Mouse (Mus musculus) neural tube, embryonic 12.5 days (tissue): ENCODE measurements at regions not wholly inside any gene's neighbourhood (a gene's known extent, or its start where the extent isn't known, plus 50 kb on each side); places are given as distances from the start of the nearest gene placed in this dataset.

ENCODE experiments used
- ATAC-seq: fragments of 200-750 bp; cut with Nextera tagmentation; 2 replicates; pipeline ENCODE4 v1.8.0; 2017; ENCODE audit warnings: low read depth, mild to moderate bottlenecking, moderate TSS enrichment, moderate library complexity; ENCODE audit not compliant: low FRiP score
- H3K27ac ChIP-seq: fragments of 300-500 bp; sonication (generic); 2 replicates; pipeline ENCODE4 v1.5.1; 2016
- H3K27me3 ChIP-seq: fragments of 300-500 bp; sonication (generic); replicated peaks from 2 replicates; pipeline ENCODE4 v1.6.1; 2016; ENCODE audit warnings: mild to moderate bottlenecking
- H3K36me3 ChIP-seq: fragments of 300-500 bp; sonication (generic); 2 replicates; pipeline ENCODE4 v1.6.1; 2016; ENCODE audit warnings: mild to moderate bottlenecking
- H3K4me1 ChIP-seq: fragments of 300-500 bp; sonication (generic); 2 replicates; pipeline ENCODE4 v1.6.1; 2016
- H3K4me2 ChIP-seq: fragments of 300-500 bp; sonication (generic); replicated peaks from 2 replicates; pipeline ENCODE4 v1.6.1; 2016; ENCODE audit warnings: mild to moderate bottlenecking
- H3K4me3 ChIP-seq: fragments of 300-500 bp; sonication (generic); 2 replicates; pipeline ENCODE4 v1.5.1; 2016
- H3K9ac ChIP-seq: fragments of 300-500 bp; sonication (generic); 2 replicates; pipeline ENCODE4 v1.6.1; 2016; ENCODE audit warnings: mild to moderate bottlenecking
- H3K9me3 ChIP-seq: fragments of 300-500 bp; sonication (generic); 2 replicates; pipeline ENCODE4 v1.6.1; 2016; ENCODE audit warnings: mild to moderate bottlenecking
- WGBS: fragments of 180-500 bp; shearing (Covaris S2); methylation state at CpG from one replicate; pipeline ENCODE4 v1.1.7; 2016; 5-methylcytosine and 5-hydroxymethylcytosine counted together

DNA sequence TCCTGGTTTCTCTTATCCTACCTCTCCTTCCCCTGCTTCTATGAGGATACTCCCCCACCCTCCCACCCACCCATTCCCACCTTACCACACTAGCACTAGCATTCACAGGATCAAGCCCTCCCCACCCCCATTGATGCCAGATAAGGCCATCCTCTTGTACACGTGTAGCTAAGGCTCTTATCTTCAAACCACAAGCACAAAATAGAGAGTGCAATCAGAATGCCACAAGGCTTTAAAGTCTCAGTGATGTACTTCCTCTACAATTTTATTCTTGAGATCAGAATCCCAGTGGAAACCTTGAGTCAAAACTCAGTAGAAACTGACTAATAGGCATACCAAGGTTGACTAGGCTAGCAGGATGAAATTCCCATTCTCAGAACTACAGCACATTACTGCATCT lies 348.4 kb downstream of the Speer2 start:
- no peak overlapping the region for H3K4me2 ChIP-seq
- 65% methylated on average over 1 of the region's 1 CpGs for WGBS
- H3K36me3 ChIP-seq = no peaks in the 10 kb centered on the region

DNA sequence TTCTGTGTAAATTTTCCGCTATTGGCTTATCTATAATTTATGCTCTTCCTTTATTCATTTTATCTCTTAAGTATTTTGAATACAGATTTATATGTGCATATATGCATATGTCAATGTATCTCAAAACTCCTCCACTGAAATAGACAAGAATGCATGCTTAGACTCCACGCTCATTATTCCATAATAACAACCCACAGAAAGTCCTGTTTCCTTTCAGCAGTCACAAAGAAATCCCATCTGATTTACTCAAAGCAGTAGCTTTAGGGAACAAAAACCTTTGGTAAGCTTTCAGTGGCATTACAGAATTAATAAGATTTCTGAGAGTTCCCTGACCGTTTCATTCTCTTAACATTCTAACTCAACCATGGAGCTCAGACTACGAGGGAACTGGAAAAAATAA lies 386.2 kb downstream of the Speer2 start:
- WGBS = 58% methylated on average over 4 of the region's 4 CpGs
- H3K27ac ChIP-seq = no peak overlapping the region
- H3K27me3 ChIP-seq = no peaks in the 10 kb centered on the region
- no peak for ATAC-seq
- H3K4me1 ChIP-seq = no peaks in the 10 kb centered on the region
- no peaks in the 10 kb centered on the region for H3K9me3 ChIP-seq
- no peak overlapping the region for H3K4me2 ChIP-seq
- H3K9ac ChIP-seq = no peak overlapping the region
- no peaks in the 10 kb centered on the region for H3K36me3 ChIP-seq
- H3K4me3 ChIP-seq = no peak overlapping the region

More for the DNA sequence above, 348.4 kb downstream of the Speer2 start:
- H3K27ac ChIP-seq = no peak overlapping the region
- H3K27me3 ChIP-seq = no peaks in the 10 kb centered on the region
- no peaks in the 10 kb centered on the region for H3K9me3 ChIP-seq
- H3K4me1 ChIP-seq = no peaks in the 10 kb centered on the region
- H3K4me3 ChIP-seq = no peak overlapping the region
- H3K9ac ChIP-seq = no peak overlapping the region
- ATAC-seq = no peak

DNA sequence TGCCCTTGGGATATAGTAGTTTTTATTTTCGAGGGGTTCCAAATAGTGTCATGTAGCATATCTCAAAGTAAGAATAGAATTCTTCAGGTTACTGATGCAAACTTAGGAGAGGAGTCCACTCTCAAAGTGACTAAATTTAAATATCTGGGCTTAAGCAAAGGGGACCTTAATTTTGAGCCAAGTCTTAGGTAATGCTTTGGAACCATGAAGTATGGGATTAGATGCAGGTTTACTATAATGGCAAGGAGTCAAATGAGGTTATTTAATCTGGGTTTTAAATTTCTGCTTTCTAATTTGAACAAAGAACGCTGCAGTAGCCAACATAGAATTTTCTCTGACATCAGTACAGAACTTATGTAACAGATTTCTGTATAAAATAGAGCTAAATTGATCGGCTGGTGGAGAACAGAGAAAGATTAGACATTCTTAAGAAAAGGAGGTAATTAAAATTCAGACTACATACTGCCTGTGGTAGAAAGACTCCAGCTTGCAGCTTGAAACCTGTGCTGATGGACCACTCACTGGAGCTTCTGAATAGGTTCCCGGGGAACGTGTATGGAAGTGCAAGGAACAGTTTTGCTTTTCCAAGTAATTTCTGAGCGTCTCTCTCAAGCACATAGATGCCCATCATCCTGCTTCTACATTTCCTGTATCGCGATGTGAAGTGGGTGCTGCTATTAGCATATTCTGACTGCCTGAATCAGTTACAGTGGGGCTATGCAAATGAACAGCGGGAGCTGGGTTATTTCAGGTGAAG lies 394.3 kb downstream of the Speer2 start:
- no peak for ATAC-seq
- Histone ChIP-seq H3K9me3 (no peaks in the 10 kb centered on the region), H3K36me3 (no peaks in the 10 kb centered on the region), H3K4me1 (no peaks in the 10 kb centered on the region), H3K27ac (no peak overlapping the region), H3K4me3 (no peak overlapping the region), H3K9ac (no peak overlapping the region), H3K27me3 (no peaks in the 10 kb centered on the region), H3K4me2 (peak overlapping the region; percentile 50)
- 40% methylated on average over 9 of the region's 9 CpGs for WGBS

DNA sequence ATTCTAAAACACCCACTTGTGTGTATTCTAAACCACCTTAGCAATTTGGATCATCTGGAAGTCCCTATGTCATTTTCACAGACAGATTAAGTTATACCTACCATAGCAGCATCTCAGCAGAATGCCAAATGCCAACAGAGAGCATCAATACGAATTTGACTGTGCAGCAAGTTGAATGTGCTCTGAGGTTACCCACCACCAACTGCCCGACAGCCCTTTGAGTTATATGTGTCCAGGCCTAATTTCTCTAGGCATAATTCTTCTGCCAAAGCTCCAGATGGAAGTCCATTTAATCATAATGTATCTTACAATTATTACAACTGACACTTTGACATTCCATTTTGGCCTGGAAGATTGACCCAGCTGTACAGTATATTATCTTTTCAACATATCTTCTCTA lies 404.4 kb downstream of the Speer2 start:
- 90% methylated on average over 2 of the region's 2 CpGs for WGBS
- Histone ChIP-seq H3K27ac (no peak overlapping the region), H3K4me3 (no peak overlapping the region), H3K4me1 (no peaks in the 10 kb centered on the region), H3K27me3 (no peaks in the 10 kb centered on the region), H3K4me2 (no peak overlapping the region), H3K9ac (no peak overlapping the region), H3K36me3 (no peaks in the 10 kb centered on the region), H3K9me3 (no peaks in the 10 kb centered on the region)
- no peak for ATAC-seq

DNA sequence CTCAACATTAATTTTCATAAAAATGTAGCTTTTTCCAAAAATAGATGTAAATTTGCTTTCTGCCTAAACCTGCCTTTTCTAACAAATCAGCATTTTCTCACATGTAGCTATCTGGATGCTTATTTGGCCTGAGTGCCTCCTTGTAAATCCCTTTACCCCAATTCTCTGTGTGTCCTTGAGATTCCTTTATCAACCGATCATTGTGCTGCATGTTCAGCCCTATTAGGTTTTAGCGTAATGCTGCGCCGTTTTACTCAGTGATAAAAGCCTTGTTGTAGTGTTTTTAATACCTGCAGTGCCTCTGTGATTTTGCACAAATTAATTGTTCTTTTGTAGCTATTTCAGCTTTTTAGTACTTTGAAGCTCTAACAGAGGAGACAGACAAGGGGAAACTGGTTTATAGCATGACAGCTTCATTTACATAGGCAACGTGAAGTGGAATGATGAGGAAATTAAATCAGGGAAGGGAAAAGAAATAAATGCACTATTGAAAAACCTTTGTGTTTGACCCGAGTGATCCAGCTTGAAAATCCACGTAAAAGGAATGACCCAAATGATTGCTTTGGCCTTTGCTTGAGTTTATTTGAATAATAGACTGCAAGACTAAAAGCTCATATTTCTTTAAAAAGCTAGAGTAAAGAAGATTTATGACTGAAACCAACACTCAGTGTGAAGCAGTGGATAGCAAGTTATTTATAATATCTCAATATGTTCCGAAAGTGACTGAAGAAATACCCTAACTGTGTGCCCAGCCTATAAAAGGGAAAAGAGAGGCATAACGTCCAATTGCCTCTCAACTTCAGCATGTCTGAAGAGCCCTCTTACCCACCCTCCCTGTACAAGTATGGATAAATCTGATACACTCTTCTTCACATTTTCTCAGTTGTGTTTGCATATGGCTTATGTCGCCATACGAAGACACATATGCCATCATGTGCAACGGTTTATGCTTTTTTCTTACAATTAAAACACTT lies 438.6 kb downstream of the Speer2 start:
- Histone ChIP-seq H3K4me1 (no peaks in the 10 kb centered on the region), H3K36me3 (no peaks in the 10 kb centered on the region), H3K9me3 (no peaks in the 10 kb centered on the region), H3K27ac (no peak overlapping the region), H3K4me2 (no peak overlapping the region), H3K27me3 (no peaks in the 10 kb centered on the region), H3K9ac (no peak overlapping the region), H3K4me3 (no peak overlapping the region)
- no peak for ATAC-seq
- 70% methylated on average over 12 of the region's 12 CpGs for WGBS
